Mouse (Mus musculus) kidney, embryonic 16.5 days (tissue): Measurements from ENCODE around the gene Mettl15. TPM values are rescaled to one million over a fixed set of nuclear protein-coding genes. Genes with fewer than 3 reads are reported as not detected.
"Not testable (repeated sequence)": the region's sequence is repeated elsewhere in the genome, so short reads cannot be mapped to it uniquely, and the experiment has no call there.

Source experiments
- ATAC-seq: fragments of 200-750 bp; cut with Nextera tagmentation; 2 replicates; pipeline ENCODE4 v1.8.0; 2017; ENCODE audit warnings: moderate TSS enrichment; ENCODE audit not compliant: low FRiP score, low TSS enrichment
- H3K27ac ChIP-seq: fragments of 300-500 bp; sonication (generic); 2 replicates; pipeline ENCODE4 v1.5.1; 2014; ENCODE audit warnings: low read length
- H3K27me3 ChIP-seq: fragments of 300-500 bp; sonication (generic); 2 replicates; pipeline ENCODE4 v1.6.1; 2014; ENCODE audit warnings: low read length, control low read depth, mixed read lengths; ENCODE audit not compliant: insufficient read depth
- H3K36me3 ChIP-seq: fragments of 300-500 bp; sonication (generic); 2 replicates; pipeline ENCODE4 v1.6.1; 2014; ENCODE audit warnings: low read length, control low read depth, mixed read lengths; ENCODE audit not compliant: insufficient read depth
- H3K4me1 ChIP-seq: fragments of 300-500 bp; sonication (generic); 2 replicates; pipeline ENCODE4 v1.6.1; 2014; ENCODE audit warnings: low read length, control low read depth, mixed read lengths; ENCODE audit not compliant: insufficient read depth
- H3K4me2 ChIP-seq: fragments of 300-500 bp; sonication (generic); replicated peaks from 2 replicates; pipeline ENCODE4 v1.6.1; 2014; ENCODE audit warnings: low read depth, low read length
- H3K4me3 ChIP-seq: fragments of 300-500 bp; sonication (generic); 2 replicates; pipeline ENCODE4 v1.5.1; 2014; ENCODE audit warnings: mild to moderate bottlenecking, low read length
- H3K9ac ChIP-seq: fragments of 300-500 bp; sonication (generic); replicated peaks from 2 replicates; pipeline ENCODE4 v1.6.1; 2014; ENCODE audit warnings: low read length
- H3K9me3 ChIP-seq: fragments of 300-500 bp; sonication (generic); 2 replicates; pipeline ENCODE4 v1.6.1; 2016; ENCODE audit warnings: low read length, control low read depth
- WGBS: fragments of 180-500 bp; shearing (Covaris S2); extraction: QIAGEN DNeasy Blood & Tissue Kit; methylation state at CpG from one replicate; pipeline ENCODE4 v1.1.7; 2014; 5-methylcytosine and 5-hydroxymethylcytosine counted together
- polyA plus RNA-seq: library from polyadenylated mRNA; unstranded; fragments of >200 nt; fragmentation: Nextera tagmentation; extraction: Ambion mirVana; gene quantifications from 2 replicates; pipeline ENCODE4 v1.2.1, GENCODE M21; 2015

Gene Mettl15
- polyA plus RNA-seq, 1 experiment from 2014 or later: 12.2 TPM

GRCm38 (mm10) chr2:109210641-109211040 is 69.9 kb downstream of the Mettl15 start:
- not testable (repeated sequence) for H3K27me3 ChIP-seq, H3K4me2 ChIP-seq, H3K36me3 ChIP-seq, ATAC-seq, H3K27ac ChIP-seq, H3K9ac ChIP-seq, H3K4me3 ChIP-seq, H3K9me3 ChIP-seq, H3K4me1 ChIP-seq
- WGBS: 95% methylated on average over 1 of the region's 1 CpGs

- Histone ChIP-seq H3K27me3 (no peaks in the 10 kb centered on the region), H3K4me3 (no peak overlapping the region), H3K9ac (no peak overlapping the region), H3K4me1 (no peaks in the 10 kb centered on the region), H3K9me3 (no peaks in the 10 kb centered on the region), H3K27ac (no peak overlapping the region), H3K36me3 (no peaks in the 10 kb centered on the region), H3K4me2 (no peak overlapping the region)
- no peak for ATAC-seq
- 80% methylated on average over 2 of the region's 2 CpGs for WGBS
These were observed 72.5 kb downstream of the Mettl15 start for GRCm38 (mm10) chr2:109208032-109208431.

- no peak overlapping the region for H3K4me2 ChIP-seq
- H3K36me3 ChIP-seq: no peaks in the 10 kb centered on the region
- no peak overlapping the region for H3K27ac ChIP-seq
- WGBS: 79% methylated on average over 3 of the region's 3 CpGs
- H3K9ac ChIP-seq: no peak overlapping the region
- H3K27me3 ChIP-seq: no peaks in the 10 kb centered on the region
- no peaks in the 10 kb centered on the region for H3K9me3 ChIP-seq
- H3K4me1 ChIP-seq: no peaks in the 10 kb centered on the region
- no peak overlapping the region for H3K4me3 ChIP-seq
- ATAC-seq: no peak
These were observed 97.6 kb downstream of the Mettl15 start for GRCm38 (mm10) chr2:109182993-109183392.

- no peaks in the 10 kb centered on the region for H3K36me3 ChIP-seq
- H3K4me3 ChIP-seq: no peak overlapping the region
- H3K4me2 ChIP-seq: no peak overlapping the region
- H3K9me3 ChIP-seq: no peaks in the 10 kb centered on the region
- WGBS: 73% methylated on average over 1 of the region's 1 CpGs
- H3K4me1 ChIP-seq: no peaks in the 10 kb centered on the region
- H3K27me3 ChIP-seq: no peaks in the 10 kb centered on the region
- H3K27ac ChIP-seq: no peak overlapping the region
- no peak overlapping the region for H3K9ac ChIP-seq
- no peak for ATAC-seq
These were observed 122.0 kb downstream of the Mettl15 start for GRCm38 (mm10) chr2:109158509-109158908.

- Histone ChIP-seq H3K9ac (no peak overlapping the region), H3K9me3 (no peaks in the 10 kb centered on the region), H3K4me1 (no peaks in the 10 kb centered on the region), H3K36me3 (no peaks in the 10 kb centered on the region), H3K27me3 (no peaks in the 10 kb centered on the region), H3K4me2 (no peak overlapping the region), H3K4me3 (no peak overlapping the region), H3K27ac (no peak overlapping the region)
- no peak for ATAC-seq
- WGBS: 91% methylated on average over 1 of the region's 1 CpGs
These were observed 124.4 kb downstream of the Mettl15 start for GRCm38 (mm10) chr2:109156131-109156530.

GRCm38 (mm10) chr2:109153402-109154050 is 127.0 kb downstream of the Mettl15 start:
- Histone ChIP-seq H3K9me3 (no peaks in the 10 kb centered on the region), H3K9ac (no peak overlapping the region), H3K27me3 (no peaks in the 10 kb centered on the region), H3K27ac (no peak overlapping the region), H3K4me2 (no peak overlapping the region), H3K36me3 (no peaks in the 10 kb centered on the region), H3K4me1 (no peaks in the 10 kb centered on the region), H3K4me3 (no peak overlapping the region)
- 70% methylated on average over 6 of the region's 6 CpGs for WGBS
- ATAC-seq: no peak

- H3K9ac ChIP-seq: no peak overlapping the region
- H3K27me3 ChIP-seq: no peaks in the 10 kb centered on the region
- H3K27ac ChIP-seq: no peak overlapping the region
- H3K4me3 ChIP-seq: no peak overlapping the region
- no peak for ATAC-seq
- H3K4me1 ChIP-seq: no peaks in the 10 kb centered on the region
- H3K4me2 ChIP-seq: no peak overlapping the region
- H3K36me3 ChIP-seq: no peaks in the 10 kb centered on the region
- no peaks in the 10 kb centered on the region for H3K9me3 ChIP-seq
These were observed 133.3 kb downstream of the Mettl15 start for GRCm38 (mm10) chr2:109147292-109147691.

GRCm38 (mm10) chr2:109144410-109144809 is 136.1 kb downstream of the Mettl15 start:
- Histone ChIP-seq H3K27ac (no peak overlapping the region), H3K4me2 (no peak overlapping the region), H3K4me3 (no peak overlapping the region), H3K9me3 (no peaks in the 10 kb centered on the region), H3K4me1 (no peaks in the 10 kb centered on the region), H3K9ac (no peak overlapping the region), H3K27me3 (no peaks in the 10 kb centered on the region), H3K36me3 (no peaks in the 10 kb centered on the region)
- 89% methylated on average over 2 of the region's 2 CpGs for WGBS
- no peak for ATAC-seq

GRCm38 (mm10) chr2:109140330-109140729 is 140.2 kb downstream of the Mettl15 start:
- Histone ChIP-seq H3K4me1 (no peaks in the 10 kb centered on the region), H3K4me3 (no peak overlapping the region), H3K9ac (no peak overlapping the region), H3K27me3 (no peaks in the 10 kb centered on the region), H3K4me2 (no peak overlapping the region), H3K9me3 (no peaks in the 10 kb centered on the region), H3K36me3 (no peaks in the 10 kb centered on the region), H3K27ac (no peak overlapping the region)
- no peak for ATAC-seq
- WGBS: 68% methylated on average over 1 of the region's 1 CpGs

GRCm38 (mm10) chr2:109137276-109137675 is 143.3 kb downstream of the Mettl15 start:
- no peaks in the 10 kb centered on the region for H3K4me1 ChIP-seq
- no peak overlapping the region for H3K4me2 ChIP-seq
- H3K9ac ChIP-seq: no peak overlapping the region
- no peak overlapping the region for H3K27ac ChIP-seq
- H3K27me3 ChIP-seq: no peaks in the 10 kb centered on the region
- H3K4me3 ChIP-seq: no peak overlapping the region
- ATAC-seq: no peak
- WGBS: 63% methylated on average over 6 of the region's 6 CpGs
- H3K9me3 ChIP-seq: no peaks in the 10 kb centered on the region
- H3K36me3 ChIP-seq: no peaks in the 10 kb centered on the region
